Mouse (Mus musculus) MEL (cell line): ENCODE data around the gene 1190005I06Rik. TPM values are rescaled to one million over a fixed set of nuclear protein-coding genes. Genes with fewer than 3 reads are reported as not detected.

ENCODE experiments used
- DNase-seq: peaks from one replicate; pipeline ENCODE4 v3.0.0; 2011; ENCODE audit warnings: low read depth, low spot score
- H3K27ac ChIP-seq: 2 replicates; pipeline ENCODE4 v1.5.1; 2012; ENCODE audit warnings: low read depth, mild to moderate bottlenecking, control low read depth, low read length, moderate library complexity; ENCODE audit not compliant: control insufficient read depth
- H3K27me3 ChIP-seq, 2 experiments: fragments of 150-350 bp in 1 of 2; sonication (generic) in 1 of 2; 2 replicates each; pipeline ENCODE4 v1.6.1; 2012; ENCODE audit warnings: low read length in 2 of 2, mild to moderate bottlenecking in 2 of 2, improper control_type of control experiment in 1 of 2, moderate library complexity in 1 of 2; ENCODE audit not compliant: insufficient read depth in 2 of 2, control insufficient read depth in 1 of 2
- H3K36me3 ChIP-seq, 2 experiments: 2 replicates each; pipeline ENCODE4 v1.6.1; 2012 to 2014; ENCODE audit warnings: low read length in 2 of 2, improper control_type of control experiment in 1 of 2, inconsistent platforms in 1 of 2, mild to moderate bottlenecking in 1 of 2; ENCODE audit not compliant: insufficient read depth in 2 of 2, control insufficient read depth in 1 of 2
- H3K4me1 ChIP-seq, 2 experiments: fragments of 150-350 bp in 1 of 2; sonication (generic) in 1 of 2; 2 replicates each; pipeline ENCODE4 v1.6.1; 2012; ENCODE audit warnings: low read length in 2 of 2, improper control_type of control experiment in 1 of 2, mild to moderate bottlenecking in 1 of 2; ENCODE audit not compliant: insufficient read depth in 2 of 2, control insufficient read depth in 1 of 2
- H3K4me3 ChIP-seq, 2 experiments: fragments of 150-350 bp in 1 of 2; sonication (generic) in 1 of 2; 2 replicates each; pipeline ENCODE4 v1.5.1; 2012; ENCODE audit warnings: low read depth in 2 of 2, low read length in 2 of 2, mild to moderate bottlenecking in 2 of 2, moderate library complexity in 2 of 2, control low read depth in 1 of 2, improper control_type of control experiment in 1 of 2; ENCODE audit not compliant: control insufficient read depth in 1 of 2, insufficient read depth in 1 of 2
- H3K79me2 ChIP-seq: 2 replicates; pipeline ENCODE4 v1.6.1; 2012; ENCODE audit warnings: mild to moderate bottlenecking, low read length, moderate library complexity; ENCODE audit not compliant: control insufficient read depth, poor library complexity, insufficient read depth
- H3K9ac ChIP-seq: 2 replicates; pipeline ENCODE4 v1.6.1; 2012; ENCODE audit warnings: low read depth, mild to moderate bottlenecking, control low read depth, low read length, moderate library complexity; ENCODE audit not compliant: control insufficient read depth, poor library complexity, severe bottlenecking
- H3K9me3 ChIP-seq: fragments of 150-350 bp; sonication (generic); replicated peaks from 2 replicates; pipeline ENCODE4 v1.6.1; 2012; ENCODE audit warnings: mild to moderate bottlenecking, low read length, improper control_type of control experiment, moderate library complexity; ENCODE audit not compliant: insufficient read depth
- CHD1 ChIP-seq: IDR thresholded peaks from 2 replicates; pipeline ENCODE4 v1.6.1; 2012; ENCODE audit warnings: low read depth, mild to moderate bottlenecking, inconsistent platforms, low read length, improper control_type of control experiment
- CHD2 ChIP-seq: IDR thresholded peaks from 2 replicates; pipeline ENCODE4 v1.6.1; 2011; ENCODE audit warnings: low read length, improper control_type of control experiment
- E2F4 ChIP-seq: IDR thresholded peaks from 2 replicates; pipeline ENCODE4 v1.6.1; 2011; ENCODE audit warnings: low read depth, low read length, improper control_type of control experiment, borderline replicate concordance
- EP300 ChIP-seq, 2 experiments: IDR thresholded peaks; 2 replicates each; pipeline ENCODE4 v1.6.1; 2011; ENCODE audit warnings: improper control_type of control experiment in 2 of 2, low read length in 2 of 2, low read depth in 1 of 2, mild to moderate bottlenecking in 1 of 2
- GABPA ChIP-seq: IDR thresholded peaks from 2 replicates; pipeline ENCODE4 v1.6.1; 2012; ENCODE audit warnings: low read depth, mild to moderate bottlenecking, inconsistent platforms, low read length, improper control_type of control experiment, moderate library complexity
- HCFC1 ChIP-seq: IDR thresholded peaks from 2 replicates; pipeline ENCODE4 v1.6.1; 2012; ENCODE audit warnings: low read depth, mild to moderate bottlenecking, inconsistent platforms, low read length, improper control_type of control experiment, moderate library complexity
- JUND ChIP-seq: IDR thresholded peaks from 2 replicates; pipeline ENCODE4 v1.6.1; 2011; ENCODE audit warnings: low read depth, mild to moderate bottlenecking, improper control_type of control experiment, low read length
- MAFK ChIP-seq: IDR thresholded peaks from 2 replicates; pipeline ENCODE4 v1.6.1; 2011; ENCODE audit warnings: low read depth, mild to moderate bottlenecking, low read length, improper control_type of control experiment, borderline replicate concordance
- MEF2A ChIP-seq: IDR thresholded peaks from 2 replicates; pipeline ENCODE4 v1.6.1; 2014; ENCODE audit warnings: low read depth, mild to moderate bottlenecking, inconsistent platforms, low read length, improper control_type of control experiment; ENCODE audit not compliant: poor library complexity, insufficient replicate concordance, severe bottlenecking; ENCODE audit errors: extremely low read depth
- MXI1 ChIP-seq: IDR thresholded peaks from 2 replicates; pipeline ENCODE4 v1.6.1; 2011; ENCODE audit warnings: mild to moderate bottlenecking, low read depth, low read length, improper control_type of control experiment
- MYB ChIP-seq: IDR thresholded peaks from 2 replicates; pipeline ENCODE4 v1.6.1; 2011; ENCODE audit warnings: mild to moderate bottlenecking, low read depth, low read length, improper control_type of control experiment
- NELFE ChIP-seq: IDR thresholded peaks from 2 replicates; pipeline ENCODE4 v1.6.1; 2011; ENCODE audit warnings: low read depth, low read length, improper control_type of control experiment
- NRF1 ChIP-seq: IDR thresholded peaks from 2 replicates; pipeline ENCODE4 v1.6.1; 2014; ENCODE audit warnings: low read depth, mild to moderate bottlenecking, inconsistent platforms, low read length, improper control_type of control experiment, moderate library complexity; ENCODE audit not compliant: poor library complexity, insufficient read depth, severe bottlenecking
- POLR2A ChIP-seq, 2 experiments: IDR thresholded peaks; 2 replicates each; pipeline ENCODE4 v1.6.1; 2011 to 2012; ENCODE audit warnings: low read length in 2 of 2, mild to moderate bottlenecking in 2 of 2, control low read depth in 1 of 2, improper control_type of control experiment in 1 of 2, low read depth in 1 of 2, moderate library complexity in 1 of 2; ENCODE audit not compliant: control insufficient read depth in 1 of 2, insufficient read depth in 1 of 2, poor library complexity in 1 of 2
- RCOR1 ChIP-seq: IDR thresholded peaks from 2 replicates; pipeline ENCODE4 v1.6.1; 2012; ENCODE audit warnings: low read depth, mild to moderate bottlenecking, inconsistent platforms, low read length, improper control_type of control experiment
- SIN3A ChIP-seq: IDR thresholded peaks from 2 replicates; pipeline ENCODE4 v1.6.1; 2012; ENCODE audit warnings: low read length, improper control_type of control experiment, inconsistent platforms
- UBTF ChIP-seq: IDR thresholded peaks from 2 replicates; pipeline ENCODE4 v1.6.1; 2012; ENCODE audit warnings: low read depth, mild to moderate bottlenecking, inconsistent platforms, low read length, improper control_type of control experiment, moderate library complexity, borderline replicate concordance; ENCODE audit not compliant: insufficient read depth
- USF1 ChIP-seq: IDR thresholded peaks from 2 replicates; pipeline ENCODE4 v1.6.1; 2014; ENCODE audit warnings: low read depth, mild to moderate bottlenecking, inconsistent platforms, low read length, improper control_type of control experiment, moderate library complexity
- ZC3H11A ChIP-seq: IDR thresholded peaks from 2 replicates; pipeline ENCODE4 v1.6.1; 2012; ENCODE audit warnings: low read depth, mild to moderate bottlenecking, inconsistent platforms, low read length, improper control_type of control experiment
- ZMIZ1 ChIP-seq: IDR thresholded peaks from 2 replicates; pipeline ENCODE4 v1.6.1; 2012; ENCODE audit warnings: low read depth, mild to moderate bottlenecking, inconsistent platforms, low read length, improper control_type of control experiment, moderate library complexity
- polyA plus RNA-seq, 2 experiments: library from polyadenylated mRNA; stranded (reverse) in 1 of 2; unstranded in 1 of 2; fragments of >175 nt in 1 of 2; fragments of >200 nt in 1 of 2; gene quantifications; 2 replicates each; pipeline versions ENCODE4 v1.2.1 to v1.2.4; 2012; ENCODE audit warnings: low replicate concordance in 2 of 2, low read depth in 1 of 2; ENCODE audit not compliant: insufficient read length in 2 of 2, insufficient read depth in 1 of 2, missing spikeins in 1 of 2
- total RNA-seq: library from RNA; depleted of rRNA; stranded (reverse); fragments of 300-350 nt; gene quantifications from 2 replicates; pipeline ENCODE4 v1.2.3, GENCODE M21; 2012

1190005I06Rik gene
- total and polyA plus RNA-seq, 3 experiments = 2.1 to 2.3 TPM; not detected in 1

DNA sequence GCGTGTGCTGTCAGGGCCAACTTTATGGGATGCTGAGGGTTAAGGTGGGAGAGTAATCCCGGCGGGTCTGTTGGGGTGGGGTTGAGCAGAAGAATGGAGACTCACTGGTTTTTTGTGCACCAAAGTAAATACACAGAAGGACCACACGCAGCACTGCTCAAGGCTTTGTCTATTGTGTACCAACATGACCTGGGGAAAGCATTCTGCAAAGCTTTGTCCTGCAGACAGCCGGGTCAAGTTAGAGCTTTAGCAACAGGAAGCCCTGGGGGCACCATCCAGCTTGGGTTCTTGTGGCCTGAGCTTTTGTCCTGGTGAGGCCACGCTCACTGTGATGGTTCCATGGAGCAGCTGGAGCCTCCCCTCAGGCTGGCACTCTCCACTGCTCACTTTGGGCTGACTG, 24.3 kb upstream of the 1190005I06Rik start:
- Histone ChIP-seq H3K27ac (no peak overlapping the region), H3K4me1 (peaks cover 0 to 2% of the 10 kb centered on the region in 2 experiments; a peak in 2 of 4 replicates), H3K79me2 (peaks cover 36% of the 10 kb centered on the region), H3K9ac (no peak overlapping the region), H3K4me3 (no peak overlapping the region)
- TF ChIP-seq USF1 (no peak), SIN3A (no peak), POLR2A (IDR thresholded peaks at IDR 0.05; ENCODE audit: control insufficient read depth in 1 of 2, insufficient read depth in 1 of 2, low read depth in 1 of 2, low read length in 2 of 2, poor library complexity in 1 of 2) (0 out of 4 replicates have a peak, but pooled peaks of 1 of the 2 experiments have one; percentile 8), EP300 (IDR thresholded peaks at IDR 0.05; ENCODE audit: low read depth in 1 of 2, low read length in 2 of 2) (no peak), MEF2A (no peak)
- TF ChIP-seq, all 39 proteins: peak for 1
- DNase-seq = no peak
- H3K9me3 ChIP-seq = no peaks in the 10 kb centered on the region
- peaks cover 6 to 12% of the 10 kb centered on the region in 2 experiments for H3K36me3 ChIP-seq
- H3K27me3 ChIP-seq = no peaks in the 10 kb centered on the region

DNA sequence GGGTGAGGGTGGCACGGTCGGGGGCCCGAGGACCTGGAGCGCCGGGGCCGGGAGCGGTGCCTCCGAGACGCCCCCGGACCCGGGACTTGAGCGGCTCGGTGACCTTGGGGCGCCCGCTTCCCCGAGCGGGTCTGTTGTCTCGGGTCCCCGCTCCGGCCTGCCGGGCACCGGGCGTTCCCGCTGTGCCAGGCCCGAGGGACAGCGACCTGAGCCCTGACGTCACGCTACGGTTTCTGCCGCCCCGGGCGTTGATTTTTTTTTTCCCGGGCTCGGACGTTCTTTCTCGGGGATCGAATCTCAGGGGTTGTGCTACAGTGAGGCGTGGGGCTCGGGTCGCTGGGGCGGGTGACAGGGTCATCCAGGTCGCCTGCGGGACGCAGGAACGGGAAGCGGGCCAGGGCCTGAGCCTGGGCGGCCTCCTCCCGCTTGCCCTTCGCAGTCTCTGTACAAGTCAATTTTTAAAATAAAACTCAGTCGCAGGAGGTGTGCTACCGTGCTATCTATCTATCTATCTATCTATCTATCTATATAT, 21.0 kb upstream of the 1190005I06Rik start, which contains the start of gene Emc8:
TSS of gene Emc8 (minus strand) at position 200 of the 532 bp plus-strand sequence.
- H3K27me3 ChIP-seq = no peaks in the 10 kb centered on the region
- peaks cover 7 to 22% of the 10 kb centered on the region in 2 experiments for H3K36me3 ChIP-seq
- DNase-seq = no peak
- H3K4me3 ChIP-seq = peak within 1 kb of the TSS; percentile 87 to 100
- TF ChIP-seq SIN3A = 0 out of 2 replicates have a peak, but pooled peaks have one; percentile 12
- peak; percentile 71 for TF ChIP-seq MXI1
- no peak for TF ChIP-seq NELFE
- peaks cover 0 to 18% of the 10 kb centered on the region in 2 experiments; a peak in 2 of 4 replicates for H3K4me1 ChIP-seq
- peak within 1 kb of the TSS; percentile 90 for H3K9ac ChIP-seq
- peak within 1 kb of the TSS; percentile 66 for H3K27ac ChIP-seq
- no peaks in the 10 kb centered on the region for H3K9me3 ChIP-seq
- peaks cover 69% of the 10 kb centered on the region for H3K79me2 ChIP-seq

DNA sequence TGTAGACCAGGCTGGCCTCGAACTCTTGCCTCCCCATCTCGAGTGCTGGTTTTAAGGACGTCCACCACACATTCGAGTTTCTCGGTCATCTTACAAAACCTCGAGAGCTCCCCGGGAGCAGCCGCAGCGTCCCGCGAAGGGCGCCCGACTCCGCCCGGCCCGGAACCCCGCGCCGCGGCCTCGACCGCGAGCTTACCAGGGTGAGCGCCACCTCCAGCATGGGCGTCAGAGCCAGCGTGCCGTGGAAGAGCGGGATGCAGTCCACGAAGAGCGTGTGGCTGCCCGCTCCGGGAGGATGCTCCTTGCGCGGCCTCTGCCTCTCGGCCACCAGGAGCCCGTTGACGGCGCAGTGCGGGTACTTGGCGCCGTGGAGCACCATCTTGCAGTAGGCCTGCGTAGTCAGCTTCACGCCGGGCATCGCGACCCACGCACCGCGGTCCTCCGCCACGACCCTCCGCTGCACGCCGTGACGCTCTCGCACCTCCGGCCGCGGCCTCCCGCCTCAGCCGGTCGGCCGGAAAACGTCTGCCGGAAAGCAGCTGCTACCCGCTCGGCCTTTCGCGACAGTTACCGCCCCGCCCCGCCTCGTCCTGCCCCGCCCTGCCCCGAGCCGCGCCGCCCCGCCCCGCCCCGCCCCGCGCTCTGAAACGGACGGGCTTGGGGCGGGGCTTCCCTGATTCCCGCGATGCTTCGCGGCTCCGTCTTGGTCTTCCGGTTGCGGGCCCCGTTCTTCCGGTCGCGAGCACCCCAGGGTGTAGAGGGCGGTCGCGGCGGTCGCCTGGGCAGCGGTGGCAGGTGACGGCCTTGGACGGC, 20.3 kb upstream of the 1190005I06Rik start, which contains the start of the genes Gm27021 and Cox4i1:
TSS of gene Gm27021 (minus strand) at position 519 of the 813 bp plus-strand sequence.
TSS of gene Cox4i1 (plus strand) at position 662 of the 813 bp plus-strand sequence.
- Histone ChIP-seq H3K36me3 (peaks cover 4 to 22% of the 10 kb centered on the region in 2 experiments), H3K4me1 (peaks cover 0 to 18% of the 10 kb centered on the region in 2 experiments; a peak in 2 of 4 replicates), H3K27ac (peak within 1 kb of the TSS; percentile 66), H3K9me3 (no peaks in the 10 kb centered on the region), H3K4me3 (peak within 1 kb of the TSS; percentile 87 to 100), H3K27me3 (no peaks in the 10 kb centered on the region), H3K79me2 (peaks cover 76% of the 10 kb centered on the region), H3K9ac (peak within 1 kb of the TSS; percentile 90)
- DNase-seq = peak; percentile 92
- TF ChIP-seq EP300 (IDR thresholded peaks at IDR 0.05; ENCODE audit: low read depth in 1 of 2, low read length in 2 of 2) (no peak), ZC3H11A (no peak), MYB (no peak), ZMIZ1 (peak; percentile 93), UBTF (no peak), HCFC1 (peak; percentile 83), RCOR1 (no peak), MEF2A (no peak), CHD2 (peak; percentile 73; the same call in 1 of the 2 replicates), MAFK (no peak), E2F4 (no peak), CHD1 (no peak), GABPA (no peak), POLR2A (IDR thresholded peaks at IDR 0.05; ENCODE audit: control insufficient read depth in 1 of 2, insufficient read depth in 1 of 2, low read depth in 1 of 2, low read length in 2 of 2, poor library complexity in 1 of 2) (peak; percentile 95 to 96), MXI1 (peak; percentile 57), JUND (no peak), NELFE (peak; percentile 95), NRF1 (no peak)
